Mouse (Mus musculus): ENCODE measurements around the gene Snx13.

Snx13 gene

DNA sequence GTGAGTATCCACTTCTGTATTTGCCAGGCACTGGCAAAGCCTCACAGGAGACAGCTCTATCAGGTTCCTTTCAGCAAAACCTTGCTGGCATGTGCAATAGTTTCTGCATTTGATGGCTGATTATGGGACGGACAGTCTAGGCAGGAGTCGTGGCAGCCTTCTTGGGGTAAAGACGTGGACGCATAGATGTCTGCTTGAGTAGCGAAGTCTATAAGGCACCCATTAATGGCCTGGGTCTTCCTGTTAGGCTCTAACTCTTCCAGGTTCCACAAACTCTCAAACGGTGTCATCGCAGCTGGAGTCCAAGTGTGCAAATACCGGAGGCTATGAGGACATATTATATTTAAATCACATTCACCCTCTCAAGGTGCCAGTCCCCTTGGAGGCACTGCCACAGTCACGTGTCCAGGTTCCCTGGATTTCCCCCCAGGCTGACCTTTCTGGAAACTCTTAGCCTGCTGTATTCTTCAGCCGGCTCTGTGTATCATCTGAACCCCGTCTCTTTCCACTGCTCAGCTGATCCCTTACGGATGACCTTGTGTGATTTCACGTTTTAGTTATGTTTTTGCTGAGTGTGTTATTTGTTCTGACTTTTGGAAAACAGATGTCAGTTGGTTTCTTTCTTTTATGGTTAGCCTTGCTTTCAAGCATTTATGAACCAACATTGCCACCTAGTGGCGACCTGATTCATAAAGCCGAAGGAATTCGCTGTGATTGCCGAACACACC, 144.9 kb downstream of the Snx13 start:
- peak; percentile 77 for DNase-seq (ENCODE audit: low spot score)

DNA sequence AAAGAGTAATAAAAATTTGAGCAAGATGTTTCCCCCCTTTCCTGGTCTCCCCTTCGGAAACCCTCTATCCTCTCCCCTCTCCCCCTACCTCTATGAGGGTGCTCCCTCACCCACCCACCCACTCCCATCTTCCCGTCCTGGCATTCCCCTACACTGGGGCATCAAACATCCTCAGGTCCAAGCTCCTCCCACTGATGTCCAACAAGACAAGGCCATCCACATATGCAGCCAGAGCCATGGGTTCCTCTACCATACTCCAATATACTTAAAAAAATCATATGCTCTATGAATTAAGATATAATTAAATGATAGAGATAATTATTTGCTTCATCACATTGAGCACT, 145.4 kb downstream of the Snx13 start:
- no peak for DNase-seq (ENCODE audit: low spot score)

Measured in urinary bladder, postnatal 25 days (tissue).